Mouse (Mus musculus) G1E (cell line): ENCODE data around the gene Cd2bp2. TPM values are rescaled to one million over a fixed set of nuclear protein-coding genes. Genes with fewer than 3 reads are reported as not detected.
A peak's percentile ranks its signal among the peaks of the same experiment; 100 is the strongest.

Experiments
- ATAC-seq: 2 replicates; pipeline ENCODE4 v1.8.0; 2016; ENCODE audit warnings: mild to moderate bottlenecking; ENCODE audit not compliant: insufficient number of reproducible peaks, poor library complexity, low FRiP score, severe bottlenecking; ENCODE audit errors: extremely low read depth
- DNase-seq: peaks from one replicate; pipeline ENCODE4 v3.0.0; 2012; ENCODE audit warnings: low spot score
- H3K27me3 ChIP-seq: 2 replicates; pipeline ENCODE4 v1.6.1; 2012; ENCODE audit warnings: mild to moderate bottlenecking, low read length, inconsistent platforms; ENCODE audit not compliant: insufficient read depth
- H3K36me3 ChIP-seq: replicated peaks from 2 replicates; pipeline ENCODE3; 2012; ENCODE audit warnings: mild to moderate bottlenecking, inconsistent platforms
- H3K4me1 ChIP-seq: 2 replicates; pipeline ENCODE4 v1.6.1; 2012; ENCODE audit warnings: low read depth, low read length, inconsistent platforms, mixed read lengths; ENCODE audit not compliant: insufficient read depth
- H3K4me3 ChIP-seq: 2 replicates; pipeline ENCODE4 v1.5.1; 2012; ENCODE audit warnings: low read depth, mild to moderate bottlenecking, inconsistent platforms, low read length, moderate library complexity, mixed read lengths
- H3K9me3 ChIP-seq: replicated peaks from 2 replicates; pipeline ENCODE4 v1.6.1; 2012; ENCODE audit warnings: inconsistent platforms
- CTCF ChIP-seq: IDR thresholded peaks from 2 replicates; pipeline ENCODE4 v1.5.1; 2012; ENCODE audit warnings: low read depth, low read length, inconsistent platforms, mixed read lengths
- GATA1 ChIP-seq: IDR thresholded peaks from 2 replicates; pipeline ENCODE4 v1.6.1; 2012; ENCODE audit warnings: borderline replicate concordance, low read length, inconsistent platforms, mixed read lengths
- GATA2 ChIP-seq: IDR thresholded peaks from 2 replicates; pipeline ENCODE4 v1.6.1; 2012; ENCODE audit warnings: low read depth, low read length, inconsistent platforms, borderline replicate concordance
- POLR2AphosphoS5 ChIP-seq: IDR thresholded peaks from 2 replicates; pipeline ENCODE4 v1.6.1; 2012; ENCODE audit warnings: low read depth, low read length, inconsistent platforms; ENCODE audit not compliant: insufficient replicate concordance
- TAL1 ChIP-seq: conservative IDR thresholded peaks from 2 replicates; pipeline ENCODE4 v1.6.1; 2012; ENCODE audit warnings: low read depth, low read length, inconsistent platforms, mixed read lengths
- polyA plus RNA-seq: library from polyadenylated mRNA; stranded (reverse); fragments of >175 nt; gene quantifications from 2 replicates; pipeline ENCODE4 v1.2.3, GENCODE M21; 2012
- total RNA-seq, 2 experiments: library from RNA; stranded (forward) in 1 of 2; stranded (reverse) in 1 of 2; fragments of 200-1000 nt in 1 of 2; fragments of >200 nt in 1 of 2; fragmentation: Nextera tagmentation in 1 of 2; gene quantifications; 2 replicates each; pipeline ENCODE4 v1.2.3; 2014 to 2017

The Cd2bp2 gene
- total and polyA plus RNA-seq, 3 experiments: 23.3 to 84.6 (median 71.8) TPM

DNA sequence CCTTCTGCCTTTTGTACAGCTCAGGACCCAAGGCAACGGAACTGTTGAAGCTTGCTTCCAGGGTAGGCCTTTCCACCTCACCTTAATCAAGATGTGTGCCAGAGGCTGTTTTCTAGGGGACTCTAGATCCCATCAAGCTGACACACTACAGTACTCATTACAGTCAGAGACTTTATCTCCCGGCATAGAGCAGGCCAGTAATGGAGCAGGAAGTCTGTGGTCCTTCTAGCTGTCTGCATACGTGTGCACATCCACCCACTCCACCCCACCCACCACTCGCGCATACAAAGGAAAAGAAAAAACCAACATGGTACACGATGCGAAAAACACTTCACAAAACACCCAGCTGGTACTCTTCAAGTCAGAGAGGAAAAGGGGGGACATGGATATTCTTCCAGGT is 51.4 kb downstream of the Cd2bp2 start:
- H3K4me1 ChIP-seq: peaks cover 83% of the 10 kb centered on the region
- H3K9me3 ChIP-seq: no peaks in the 10 kb centered on the region
- no peaks in the 10 kb centered on the region for H3K27me3 ChIP-seq
- ATAC-seq (no peak), DNase-seq (no peak)
- H3K36me3 ChIP-seq: peaks cover 3% of the 10 kb centered on the region
- H3K4me3 ChIP-seq: peak overlapping the region; percentile 61
- no peak for TF ChIP-seq GATA1
- no peak for TF ChIP-seq CTCF
- TF ChIP-seq GATA2: no peak
- no peak for TF ChIP-seq POLR2AphosphoS5
- TF ChIP-seq TAL1: no peak

DNA sequence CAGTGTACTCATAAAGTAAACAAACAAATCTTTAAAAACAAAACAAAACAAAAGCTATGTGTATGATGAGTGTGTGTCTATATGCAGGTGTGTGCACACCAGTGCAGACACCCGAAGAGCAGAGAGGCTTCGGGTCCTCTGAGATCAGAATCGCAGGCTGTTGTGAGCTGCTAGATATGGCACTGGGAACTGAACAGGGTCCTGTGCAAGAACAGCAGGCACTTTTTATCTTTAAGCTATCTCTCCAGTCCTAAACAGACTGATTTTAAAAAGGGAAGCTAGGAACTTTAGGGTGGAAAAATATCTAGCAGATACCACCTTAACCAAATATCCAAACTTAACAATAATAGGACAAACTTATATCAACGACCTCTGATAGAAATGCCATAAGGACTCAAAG is 53.2 kb downstream of the Cd2bp2 start:
- ATAC-seq (no peak), DNase-seq (no peak)
- no peak for TF ChIP-seq TAL1
- no peak for TF ChIP-seq GATA1
- TF ChIP-seq CTCF: no peak
- TF ChIP-seq POLR2AphosphoS5: no peak
- TF ChIP-seq GATA2: no peak
- peaks cover 3% of the 10 kb centered on the region for H3K36me3 ChIP-seq
- H3K9me3 ChIP-seq: no peaks in the 10 kb centered on the region
- H3K27me3 ChIP-seq: no peaks in the 10 kb centered on the region
- peaks cover 87% of the 10 kb centered on the region for H3K4me1 ChIP-seq
- H3K4me3 ChIP-seq: no peak overlapping the region; the same call in 1 of the 2 replicates

DNA sequence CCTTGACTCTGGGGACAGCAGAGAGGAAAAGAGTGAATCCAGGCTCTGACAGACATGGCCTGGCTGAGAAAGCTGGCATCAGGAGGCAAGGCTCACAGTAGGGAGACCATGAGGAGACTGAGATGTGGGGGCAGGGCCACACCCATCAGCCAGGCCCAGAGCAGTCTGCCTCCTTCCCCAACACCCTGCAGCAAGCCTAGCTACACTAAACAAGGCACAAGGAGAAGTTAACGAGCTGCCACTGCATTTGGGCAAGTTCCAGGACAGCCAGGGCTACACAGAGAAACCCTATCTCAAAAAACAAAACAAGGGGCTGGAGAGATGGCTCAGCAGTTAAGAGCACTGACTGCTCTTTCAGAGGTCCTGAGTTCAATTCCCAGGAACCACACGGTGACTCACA is 53.6 kb downstream of the Cd2bp2 start:
- peak overlapping the region; percentile 63; the same call in 1 of the 2 replicates for H3K4me3 ChIP-seq
- no peak for ATAC-seq
- TF ChIP-seq TAL1 (no peak), POLR2AphosphoS5 (no peak), GATA2 (no peak), CTCF (no peak), GATA1 (no peak)
- peaks cover 91% of the 10 kb centered on the region for H3K4me1 ChIP-seq
- H3K9me3 ChIP-seq: no peaks in the 10 kb centered on the region
- no peaks in the 10 kb centered on the region for H3K27me3 ChIP-seq
- peaks cover 3% of the 10 kb centered on the region for H3K36me3 ChIP-seq
- DNase-seq: no peak

Other genes starting within 250 kb of the Cd2bp2 start
Only the 20 nearest of the 29 such genes appear.
- gene Pagr1b, start 179.6 kb downstream of the Cd2bp2 start, total RNA-seq (2014; fragmentation: Nextera tagmentation): not detected in 2 replicates
- gene Pagr1b, start 179.6 kb downstream of the Cd2bp2 start, total RNA-seq (2017): 1.0 TPM in 1 of 2 replicates, not detected in the other
- gene Pagr1b, start 179.6 kb downstream of the Cd2bp2 start, polyA plus RNA-seq: 4.6 and 6.2 TPM in 2 replicates
- 36.2 and 40.1 TPM in 2 replicates for gene Pagr1a, start 178.7 kb downstream of the Cd2bp2 start, total RNA-seq (2014; fragmentation: Nextera tagmentation)
- 46.5 and 51.2 TPM in 2 replicates for gene Pagr1a, start 178.7 kb downstream of the Cd2bp2 start, total RNA-seq (2017)
- gene Pagr1a, start 178.7 kb downstream of the Cd2bp2 start, polyA plus RNA-seq: 30.4 and 56.1 TPM in 2 replicates
- gene Gm42742, start 175.0 kb downstream of the Cd2bp2 start, total RNA-seq (2014; fragmentation: Nextera tagmentation): 21.4 and 35.9 TPM in 2 replicates
- gene Gm42742, start 175.0 kb downstream of the Cd2bp2 start, total RNA-seq (2017): 0.93 and 9.2 TPM in 2 replicates
- 128 and 159 TPM in 2 replicates for gene Gm42742, start 175.0 kb downstream of the Cd2bp2 start, polyA plus RNA-seq
- 6.4 and 13.6 TPM in 2 replicates for gene Prrt2, start 174.8 kb downstream of the Cd2bp2 start, total RNA-seq (2014; fragmentation: Nextera tagmentation)
- 0.35 TPM in 1 of 2 replicates, not detected in the other for gene Prrt2, start 174.8 kb downstream of the Cd2bp2 start, total RNA-seq (2017)
- gene Prrt2, start 174.8 kb downstream of the Cd2bp2 start, polyA plus RNA-seq: 1.5 and 2.0 TPM in 2 replicates
- gene Maz, start 169.0 kb downstream of the Cd2bp2 start, total RNA-seq (2014; fragmentation: Nextera tagmentation): 122 and 130 TPM in 2 replicates
- gene Maz, start 169.0 kb downstream of the Cd2bp2 start, total RNA-seq (2017): 81.3 and 113 TPM in 2 replicates
- 641 and 824 TPM in 2 replicates for gene Maz, start 169.0 kb downstream of the Cd2bp2 start, polyA plus RNA-seq
- 71.3 and 74.6 TPM in 2 replicates for gene Kif22, start 153.6 kb downstream of the Cd2bp2 start, total RNA-seq (2014; fragmentation: Nextera tagmentation)
- 88.0 and 101 TPM in 2 replicates for gene Kif22, start 153.6 kb downstream of the Cd2bp2 start, total RNA-seq (2017)
- 41.8 and 44.2 TPM in 2 replicates for gene Kif22, start 153.6 kb downstream of the Cd2bp2 start, polyA plus RNA-seq
- gene Zg16, start 108.7 kb downstream of the Cd2bp2 start, total RNA-seq (2014; fragmentation: Nextera tagmentation): 2.9 TPM in 1 of 2 replicates, not detected in the other
- gene Zg16, start 108.7 kb downstream of the Cd2bp2 start, total RNA-seq (2017): 0.17 TPM in 1 of 2 replicates, not detected in the other
- gene Zg16, start 108.7 kb downstream of the Cd2bp2 start, polyA plus RNA-seq: not detected in 2 replicates
- gene AI467606, start 104.7 kb downstream of the Cd2bp2 start, total RNA-seq (2014; fragmentation: Nextera tagmentation): 39.5 and 42.1 TPM in 2 replicates
- gene AI467606, start 104.7 kb downstream of the Cd2bp2 start, total RNA-seq (2017): 42.2 and 50.8 TPM in 2 replicates
- 134 and 143 TPM in 2 replicates for gene AI467606, start 104.7 kb downstream of the Cd2bp2 start, polyA plus RNA-seq
- 4.5 and 8.0 TPM in 2 replicates for gene Qprt, start 73.8 kb downstream of the Cd2bp2 start, total RNA-seq (2014; fragmentation: Nextera tagmentation)
- 2.0 and 3.7 TPM in 2 replicates for gene Qprt, start 73.8 kb downstream of the Cd2bp2 start, total RNA-seq (2017)
- 1.2 and 1.9 TPM in 2 replicates for gene Qprt, start 73.8 kb downstream of the Cd2bp2 start, polyA plus RNA-seq
- gene Spn, start 58.2 kb downstream of the Cd2bp2 start, total RNA-seq (2014; fragmentation: Nextera tagmentation): 52.8 and 55.4 TPM in 2 replicates
- gene Spn, start 58.2 kb downstream of the Cd2bp2 start, total RNA-seq (2017): 251 and 278 TPM in 2 replicates
- gene Spn, start 58.2 kb downstream of the Cd2bp2 start, polyA plus RNA-seq: 81.4 and 90.2 TPM in 2 replicates
- 19.5 and 26.7 TPM in 2 replicates for gene Tbc1d10b, start 12.4 kb upstream of the Cd2bp2 start, total RNA-seq (2014; fragmentation: Nextera tagmentation)
- 38.3 and 40.1 TPM in 2 replicates for gene Tbc1d10b, start 12.4 kb upstream of the Cd2bp2 start, total RNA-seq (2017)
- 72.0 and 74.1 TPM in 2 replicates for gene Tbc1d10b, start 12.4 kb upstream of the Cd2bp2 start, polyA plus RNA-seq
- 2.6 TPM in 1 of 2 replicates, not detected in the other for gene Mylpf, start 12.8 kb upstream of the Cd2bp2 start, total RNA-seq (2014; fragmentation: Nextera tagmentation)
- gene Mylpf, start 12.8 kb upstream of the Cd2bp2 start, total RNA-seq (2017): 2.8 TPM in 2 replicates
- gene Mylpf, start 12.8 kb upstream of the Cd2bp2 start, polyA plus RNA-seq: 0.44 and 0.94 TPM in 2 replicates
- gene Zfp553, start 37.0 kb upstream of the Cd2bp2 start, total RNA-seq (2014; fragmentation: Nextera tagmentation): 11.7 and 20.0 TPM in 2 replicates
- gene Zfp553, start 37.0 kb upstream of the Cd2bp2 start, total RNA-seq (2017): 22.0 and 25.2 TPM in 2 replicates
- gene Zfp553, start 37.0 kb upstream of the Cd2bp2 start, polyA plus RNA-seq: 25.3 and 26.2 TPM in 2 replicates
- 128 and 141 TPM in 2 replicates for gene Sept1, start 37.1 kb upstream of the Cd2bp2 start, total RNA-seq (2014; fragmentation: Nextera tagmentation)
- gene Sept1, start 37.1 kb upstream of the Cd2bp2 start, total RNA-seq (2017): 51.1 and 54.9 TPM in 2 replicates
- 263 and 305 TPM in 2 replicates for gene Sept1, start 37.1 kb upstream of the Cd2bp2 start, polyA plus RNA-seq
- gene Zfp771, start 48.2 kb upstream of the Cd2bp2 start, total RNA-seq (2014; fragmentation: Nextera tagmentation): 3.1 and 5.8 TPM in 2 replicates
- gene Zfp771, start 48.2 kb upstream of the Cd2bp2 start, total RNA-seq (2017): 11.9 and 16.5 TPM in 2 replicates
- gene Zfp771, start 48.2 kb upstream of the Cd2bp2 start, polyA plus RNA-seq: 42.6 and 60.5 TPM in 2 replicates
- 67.0 and 68.7 TPM in 2 replicates for gene Dctpp1, start 64.7 kb upstream of the Cd2bp2 start, total RNA-seq (2014; fragmentation: Nextera tagmentation)
- 56.4 and 74.6 TPM in 2 replicates for gene Dctpp1, start 64.7 kb upstream of the Cd2bp2 start, total RNA-seq (2017)
- 121 and 138 TPM in 2 replicates for gene Dctpp1, start 64.7 kb upstream of the Cd2bp2 start, polyA plus RNA-seq
- 73.6 and 75.9 TPM in 2 replicates for gene Sephs2, start 78.0 kb upstream of the Cd2bp2 start, total RNA-seq (2014; fragmentation: Nextera tagmentation)
- gene Sephs2, start 78.0 kb upstream of the Cd2bp2 start, total RNA-seq (2017): 126 and 131 TPM in 2 replicates
- 39.9 and 53.7 TPM in 2 replicates for gene Sephs2, start 78.0 kb upstream of the Cd2bp2 start, polyA plus RNA-seq
- 3.7 and 5.1 TPM in 2 replicates for gene Itgal, start 100.2 kb upstream of the Cd2bp2 start, total RNA-seq (2014; fragmentation: Nextera tagmentation)
- 3.1 and 4.1 TPM in 2 replicates for gene Itgal, start 100.2 kb upstream of the Cd2bp2 start, total RNA-seq (2017)
- 1.7 and 2.2 TPM in 2 replicates for gene Itgal, start 100.2 kb upstream of the Cd2bp2 start, polyA plus RNA-seq
- gene Zfp768, start 149.5 kb upstream of the Cd2bp2 start, total RNA-seq (2014; fragmentation: Nextera tagmentation): 8.4 and 12.3 TPM in 2 replicates
- gene Zfp768, start 149.5 kb upstream of the Cd2bp2 start, total RNA-seq (2017): 10.9 and 12.3 TPM in 2 replicates
- gene Zfp768, start 149.5 kb upstream of the Cd2bp2 start, polyA plus RNA-seq: 32.3 and 33.6 TPM in 2 replicates
- 7.8 and 9.3 TPM in 2 replicates for gene Zfp747, start 180.0 kb upstream of the Cd2bp2 start, total RNA-seq (2014; fragmentation: Nextera tagmentation)
- gene Zfp747, start 180.0 kb upstream of the Cd2bp2 start, total RNA-seq (2017): 12.9 and 14.2 TPM in 2 replicates
- 5.5 and 6.2 TPM in 2 replicates for gene Zfp747, start 180.0 kb upstream of the Cd2bp2 start, polyA plus RNA-seq